Mouse (Mus musculus) forebrain, embryonic 14.5 days (tissue): ENCODE results near the gene Olfr985. TPM values are rescaled to one million over a fixed set of nuclear protein-coding genes. Genes with fewer than 3 reads are reported as not detected.

Experiments
- ATAC-seq: fragments of 200-750 bp; cut with Nextera tagmentation; 2 replicates; pipeline ENCODE4 v1.8.0; 2017; ENCODE audit warnings: mild to moderate bottlenecking, moderate library complexity
- DNase-seq: peaks from one replicate; pipeline ENCODE4 v3.0.0-alpha.2; 2015; ENCODE audit warnings: low spot score
- H3K27ac ChIP-seq: fragments of 300-500 bp; sonication (generic); 2 replicates; pipeline ENCODE4 v1.5.1; 2014; ENCODE audit warnings: low read depth, mild to moderate bottlenecking, control low read depth, low read length, moderate library complexity
- H3K27me3 ChIP-seq: fragments of 300-500 bp; sonication (generic); replicated peaks from 2 replicates; pipeline ENCODE4 v1.6.1; 2014; ENCODE audit warnings: low read length, control low read depth, mixed read lengths; ENCODE audit not compliant: control insufficient read depth, insufficient read depth
- H3K36me3 ChIP-seq: fragments of 300-500 bp; sonication (generic); 2 replicates; pipeline ENCODE4 v1.6.1; 2014; ENCODE audit warnings: low read length, control low read depth; ENCODE audit not compliant: control insufficient read depth, insufficient read depth
- H3K4me1 ChIP-seq: fragments of 300-500 bp; sonication (generic); 2 replicates; pipeline ENCODE4 v1.6.1; 2014; ENCODE audit warnings: antibody characterized with exemption, low read length, control low read depth; ENCODE audit not compliant: control insufficient read depth, insufficient read depth
- H3K4me2 ChIP-seq: fragments of 300-500 bp; sonication (generic); 2 replicates; pipeline ENCODE4 v1.6.1; 2014; ENCODE audit warnings: mild to moderate bottlenecking, control low read depth, low read length
- H3K4me3 ChIP-seq: fragments of 300-500 bp; sonication (generic); 2 replicates; pipeline ENCODE4 v1.5.1; 2014; ENCODE audit warnings: low read depth, low read length, control low read depth
- H3K9ac ChIP-seq: fragments of 300-500 bp; sonication (generic); 2 replicates; pipeline ENCODE4 v1.6.1; 2014; ENCODE audit warnings: mild to moderate bottlenecking, low read length, control low read depth, moderate library complexity
- H3K9me3 ChIP-seq: fragments of 300-500 bp; sonication (generic); replicated peaks from 2 replicates; pipeline ENCODE4 v1.6.1; 2016; ENCODE audit warnings: low read length, control low read depth, mixed read lengths; ENCODE audit not compliant: control insufficient read depth
- WGBS: fragments of 180-500 bp; shearing (Covaris S2); extraction: QIAGEN DNeasy Blood & Tissue Kit; methylation state at CpG from one replicate; pipeline ENCODE4 v1.1.7; 2014; 5-methylcytosine and 5-hydroxymethylcytosine counted together
- polyA plus RNA-seq: library from polyadenylated mRNA; unstranded; fragments of >200 nt; fragmentation: Nextera tagmentation; extraction: Ambion mirVana; gene quantifications from 2 replicates; pipeline ENCODE4 v1.2.1, GENCODE M21; 2014

Gene Olfr985
- polyA plus RNA-seq, 1 experiment from 2014 or later, result not detected

DNA sequence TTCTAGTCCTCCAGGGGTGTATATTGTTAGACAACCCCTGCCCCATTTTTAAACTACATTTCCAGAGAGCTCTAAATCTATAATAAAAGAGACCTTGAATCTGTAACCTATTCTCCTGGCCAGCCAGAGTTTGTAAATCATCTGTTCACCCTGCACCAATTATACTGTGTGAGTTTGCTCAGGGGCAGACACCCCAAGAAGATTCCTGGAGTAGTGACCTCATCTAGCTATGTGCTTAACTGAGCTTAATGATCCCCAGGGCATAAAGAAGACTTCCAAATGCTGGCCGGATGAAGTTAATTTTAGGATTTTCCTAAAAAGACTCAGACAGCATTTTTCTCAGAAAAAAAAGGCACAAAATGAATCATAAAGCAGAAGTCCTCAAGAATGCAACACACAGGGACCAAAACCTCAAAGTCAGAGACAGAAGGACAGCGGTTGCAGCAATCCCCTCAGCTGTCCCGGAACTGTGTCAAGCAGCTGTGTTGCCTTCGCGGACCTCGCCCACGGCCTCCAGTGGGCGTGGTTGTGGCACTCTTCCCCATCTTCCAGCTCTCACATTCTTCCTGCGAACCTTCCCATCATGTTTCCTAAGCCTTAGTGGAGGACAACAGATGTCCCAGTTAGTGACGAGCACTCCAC is 13.2 kb downstream of the Olfr985 start:
- ATAC-seq, result no peak
- H3K27ac ChIP-seq, result no peak overlapping the region

GRCm38 (mm10) chr9:40114106-40114505 is 15.9 kb downstream of the Olfr985 start, which contains the start of gene Olfr984:
Olfr984 (minus strand) TSS chr9:40114206.
- no peak for ATAC-seq

More for the DNA sequence above, 13.2 kb downstream of the Olfr985 start:
- Histone ChIP-seq H3K9me3 (no peaks in the 10 kb centered on the region), H3K4me2 (no peak overlapping the region), H3K9ac (no peak overlapping the region), H3K4me3 (no peak overlapping the region), H3K4me1 (no peaks in the 10 kb centered on the region), H3K27me3 (no peaks in the 10 kb centered on the region), H3K36me3 (no peaks in the 10 kb centered on the region)
- WGBS, result 72% methylated on average over 10 of the region's 10 CpGs
- DNase-seq, result no peak

GRCm38 (mm10) chr9:40094769-40095168 is 35.2 kb downstream of the Olfr985 start:
- H3K9me3 ChIP-seq, result no peaks in the 10 kb centered on the region
- no peak overlapping the region for H3K4me3 ChIP-seq
- H3K27ac ChIP-seq, result no peak overlapping the region
- no peaks in the 10 kb centered on the region for H3K36me3 ChIP-seq
- WGBS, result 66% methylated on average over 3 of the region's 3 CpGs
- DNase-seq (no peak), ATAC-seq (no peak)
- no peak overlapping the region for H3K4me2 ChIP-seq
- no peaks in the 10 kb centered on the region for H3K27me3 ChIP-seq
- no peaks in the 10 kb centered on the region for H3K4me1 ChIP-seq
- no peak overlapping the region for H3K9ac ChIP-seq

More at GRCm38 (mm10) chr9:40114106-40114505, 15.9 kb downstream of the Olfr985 start, which contains the start of gene Olfr984:
- Histone ChIP-seq H3K4me2 (no peak within 1 kb of the TSS), H3K9ac (no peak within 1 kb of the TSS), H3K9me3 (no peaks in the 10 kb centered on the region), H3K36me3 (no peaks in the 10 kb centered on the region), H3K4me3 (no peak within 1 kb of the TSS), H3K27ac (no peak within 1 kb of the TSS), H3K4me1 (no peaks in the 10 kb centered on the region), H3K27me3 (no peaks in the 10 kb centered on the region)
- 83% methylated on average over 2 of the region's 2 CpGs for WGBS
- DNase-seq, result no peak

DNA sequence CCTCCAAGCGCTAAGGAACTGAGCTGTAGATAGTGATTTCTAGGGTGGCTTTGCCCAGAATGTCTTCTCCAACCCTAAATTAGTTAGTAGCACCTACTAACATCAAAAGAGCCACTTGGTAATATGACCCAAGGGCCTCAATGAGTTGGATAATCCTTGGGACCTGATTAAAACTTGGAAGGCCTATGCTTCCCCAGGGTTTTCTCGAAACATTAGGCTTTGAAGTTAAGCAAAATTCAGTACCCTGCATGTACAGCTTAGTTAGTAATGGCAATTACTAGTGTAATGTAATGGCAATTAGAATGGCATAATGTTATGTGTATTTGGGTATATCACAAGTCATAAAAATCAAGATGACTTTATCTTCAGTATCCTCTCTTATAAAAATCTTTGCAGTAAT is 36.5 kb downstream of the Olfr985 start, which contains the start of gene Olfr983:
Olfr983 (minus strand) TSS at position 101 of the 400 bp plus-strand sequence.
- no peaks in the 10 kb centered on the region for H3K27me3 ChIP-seq
- no peak within 1 kb of the TSS for H3K4me3 ChIP-seq
- 81% methylated on average over 2 of the region's 2 CpGs for WGBS
- no peak within 1 kb of the TSS for H3K4me2 ChIP-seq
- no peak within 1 kb of the TSS for H3K9ac ChIP-seq
- no peaks in the 10 kb centered on the region for H3K4me1 ChIP-seq
- no peaks in the 10 kb centered on the region for H3K9me3 ChIP-seq
- no peak within 1 kb of the TSS for H3K27ac ChIP-seq
- ATAC-seq (no peak), DNase-seq (no peak)
- no peaks in the 10 kb centered on the region for H3K36me3 ChIP-seq

Other genes starting within 250 kb of the Olfr985 start
- not detected in 2 replicates for gene Olfr229, start 222.8 kb downstream of the Olfr985 start, polyA plus RNA-seq
- gene Olfr974, start 192.7 kb downstream of the Olfr985 start, polyA plus RNA-seq, result not detected in 2 replicates
- not detected in 2 replicates for gene Olfr975, start 178.1 kb downstream of the Olfr985 start, polyA plus RNA-seq
- not detected in 2 replicates for gene Olfr976, start 169.1 kb downstream of the Olfr985 start, polyA plus RNA-seq
- not detected in 2 replicates for gene Olfr978, start 138.1 kb downstream of the Olfr985 start, polyA plus RNA-seq
- gene Olfr979, start 126.7 kb downstream of the Olfr985 start, polyA plus RNA-seq, result not detected in 2 replicates
- gene Olfr980, start 120.6 kb downstream of the Olfr985 start, polyA plus RNA-seq, result not detected in 2 replicates
- not detected in 2 replicates for gene Olfr981, start 108.7 kb downstream of the Olfr985 start, polyA plus RNA-seq
- gene Olfr982, start 56.4 kb downstream of the Olfr985 start, polyA plus RNA-seq, result not detected in 2 replicates
- gene Olfr983, start 36.6 kb downstream of the Olfr985 start, polyA plus RNA-seq, result not detected in 2 replicates
- gene Olfr984, start 16.0 kb downstream of the Olfr985 start, polyA plus RNA-seq, result not detected in 2 replicates
- not detected in 2 replicates for gene Tmem225, start 17.9 kb upstream of the Olfr985 start, polyA plus RNA-seq
- not detected in 2 replicates for gene Olfr986, start 50.7 kb upstream of the Olfr985 start, polyA plus RNA-seq
- gene Zfp202, start 62.1 kb upstream of the Olfr985 start, polyA plus RNA-seq, result 8.5 and 12.0 TPM in 2 replicates
- 88.6 and 107 TPM in 2 replicates for gene Scn3b, start 139.0 kb upstream of the Olfr985 start, polyA plus RNA-seq